Mouse (Mus musculus) gastrocnemius, adult 8-10 months (tissue): ENCODE measurements around the gene Ranbp3l. TPM values are rescaled to one million over a fixed set of nuclear protein-coding genes. Genes with fewer than 3 reads are reported as not detected.
"Not testable (repeated sequence)": the region's sequence is repeated elsewhere in the genome, so short reads cannot be mapped to it uniquely, and the experiment has no call there.

Source experiments
- DNase-seq, 2 experiments: peaks; one replicate each; pipeline ENCODE4 v3.0.0; 2022; ENCODE audit warnings: low spot score in 2 of 2
- total RNA-seq, 4 experiments: library from RNA; stranded (reverse); gene quantifications; 2 replicates each; pipeline ENCODE4 v1.2.4; 2022

Gene Ranbp3l
- under 1 TPM in 1 of 4 experiments, not detected in 3; 0.12 TPM for total RNA-seq

GRCm38 (mm10) chr15:8967573-8968228 lies at the start of gene Ranbp3l:
Gene Ranbp3l, plus strand, starts transcription at chr15:8967949.
- no peak for DNase-seq

- no peak for DNase-seq
These were observed 37.7 kb upstream of the Ranbp3l start for GRCm38 (mm10) chr15:8930061-8930460.

GRCm38 (mm10) chr15:8936911-8937310 lies 30.8 kb upstream of the Ranbp3l start:
- no peak for DNase-seq

GRCm38 (mm10) chr15:8940861-8941260 lies 26.9 kb upstream of the Ranbp3l start:
- no peak for DNase-seq

- no peak for DNase-seq
These were observed 16.9 kb upstream of the Ranbp3l start for GRCm38 (mm10) chr15:8950856-8951255.

GRCm38 (mm10) chr15:8963323-8963722 lies 4.4 kb upstream of the Ranbp3l start:
- no peak for DNase-seq

GRCm38 (mm10) chr15:8968229-8968595 lies 463 bp downstream of the Ranbp3l start:
- no peak for DNase-seq

- no peak for DNase-seq
These were observed 1.4 kb downstream of the Ranbp3l start for GRCm38 (mm10) chr15:8969061-8969635.

GRCm38 (mm10) chr15:8991211-8991610 lies 23.5 kb downstream of the Ranbp3l start:
- DNase-seq, result no peak

- DNase-seq, result no peak
These were observed 24.4 kb downstream of the Ranbp3l start for GRCm38 (mm10) chr15:8991859-8992838.

GRCm38 (mm10) chr15:8994608-8995277 lies 27.0 kb downstream of the Ranbp3l start:
- DNase-seq, result no peak

GRCm38 (mm10) chr15:8995490-8995889 lies 27.7 kb downstream of the Ranbp3l start:
- DNase-seq, result no peak

- DNase-seq, result no peak
These were observed 35.0 kb downstream of the Ranbp3l start for GRCm38 (mm10) chr15:9002762-9003161.

GRCm38 (mm10) chr15:9009196-9009595 lies 41.4 kb downstream of the Ranbp3l start:
- DNase-seq, result no peak

GRCm38 (mm10) chr15:9014541-9014940 lies 46.8 kb downstream of the Ranbp3l start:
- no peak for DNase-seq

GRCm38 (mm10) chr15:9015496-9015895 lies 47.7 kb downstream of the Ranbp3l start:
- DNase-seq, result not testable (repeated sequence)

- DNase-seq, result no peak
These were observed 88.0 kb downstream of the Ranbp3l start for GRCm38 (mm10) chr15:9055704-9056103.

- no peak for DNase-seq
These were observed 92.1 kb downstream of the Ranbp3l start for GRCm38 (mm10) chr15:9059856-9060255.

- DNase-seq, result no peak
These were observed 93.6 kb downstream of the Ranbp3l start for GRCm38 (mm10) chr15:9061150-9061882.

- DNase-seq, result no peak
These were observed 101.1 kb downstream of the Ranbp3l start for GRCm38 (mm10) chr15:9068881-9069280.

- DNase-seq, result no peak
These were observed 102.6 kb downstream of the Ranbp3l start for GRCm38 (mm10) chr15:9070353-9070752.
